Mouse (Mus musculus) CH12.LX (cell line): ENCODE measurements at regions not wholly inside any gene's neighbourhood (a gene's known extent, or its start where the extent isn't known, plus 50 kb on each side); places are given as distances from the start of the nearest gene placed in this dataset.

Experiments
- DNase-seq: peaks from one replicate; pipeline ENCODE4 v3.0.0-alpha.2; 2013; ENCODE audit errors: extremely low read depth
- H3K27ac ChIP-seq: 2 replicates; pipeline ENCODE4 v1.5.1; 2012; ENCODE audit warnings: low read depth, mild to moderate bottlenecking, control low read depth, moderate library complexity; ENCODE audit not compliant: insufficient read depth
- H3K27me3 ChIP-seq: replicated peaks from 2 replicates; pipeline ENCODE3; 2012; ENCODE audit warnings: inconsistent platforms
- H3K36me3 ChIP-seq, 2 experiments: replicated peaks in 1 of 2; 2 replicates each; pipeline versions ENCODE3 to v1.6.1; 2012; ENCODE audit warnings: inconsistent platforms in 1 of 2, low read length in 1 of 2, mild to moderate bottlenecking in 1 of 2, mixed read lengths in 1 of 2, moderate library complexity in 1 of 2; ENCODE audit not compliant: control insufficient read depth in 1 of 2, insufficient read depth in 1 of 2
- H3K4me1 ChIP-seq, 2 experiments: 2 replicates each; pipeline ENCODE4 v1.6.1; 2012; ENCODE audit warnings: inconsistent platforms in 1 of 2, moderate library complexity in 1 of 2; ENCODE audit not compliant: insufficient read depth in 2 of 2, control insufficient read depth in 1 of 2
- H3K4me2 ChIP-seq: 2 replicates; pipeline ENCODE4 v1.6.1; 2012; ENCODE audit warnings: low read depth, mild to moderate bottlenecking, control low read depth; ENCODE audit not compliant: poor library complexity, insufficient read depth, severe bottlenecking
- H3K4me3 ChIP-seq, 3 experiments: fragments of 150-350 bp in 1 of 3; sonication (generic) in 1 of 3; replicated peaks in 1 of 3; 2 replicates each; pipeline versions ENCODE3 to v1.5.1; 2011 to 2012; ENCODE audit warnings: low read depth in 2 of 3, low read length in 2 of 3, mild to moderate bottlenecking in 2 of 3, moderate library complexity in 2 of 3, control low read depth in 1 of 3, improper control_type of control experiment in 1 of 3, inconsistent platforms in 1 of 3, mixed read lengths in 1 of 3; ENCODE audit not compliant: poor library complexity in 1 of 3
- H3K79me2 ChIP-seq: replicated peaks from 2 replicates; pipeline ENCODE4 v1.6.1; 2012; ENCODE audit warnings: mild to moderate bottlenecking, moderate library complexity; ENCODE audit not compliant: control insufficient read depth, poor library complexity, insufficient read depth, severe bottlenecking; ENCODE audit errors: extremely low read depth
- H3K9ac ChIP-seq: 2 replicates; pipeline ENCODE4 v1.6.1; 2012; ENCODE audit warnings: low read depth, mild to moderate bottlenecking, control low read depth, moderate library complexity; ENCODE audit not compliant: insufficient read depth
- H3K9me3 ChIP-seq: replicated peaks from 2 replicates; pipeline ENCODE3; 2012; ENCODE audit warnings: low read length, inconsistent platforms, mixed read lengths
- BHLHE40 ChIP-seq: IDR thresholded peaks from 2 replicates; pipeline ENCODE4 v1.6.1; 2011; ENCODE audit warnings: mild to moderate bottlenecking, low read depth, low read length, improper control_type of control experiment
- CHD1 ChIP-seq: IDR thresholded peaks from 2 replicates; pipeline ENCODE4 v1.6.1; 2012; ENCODE audit warnings: low read depth, low read length, improper control_type of control experiment, inconsistent platforms
- CHD2 ChIP-seq: IDR thresholded peaks from 2 replicates; pipeline ENCODE4 v1.6.1; 2011; ENCODE audit warnings: low read length, improper control_type of control experiment
- CTCF ChIP-seq, 2 experiments: IDR thresholded peaks in 1 of 2; conservative IDR thresholded peaks in 1 of 2; 2 replicates each; pipeline ENCODE4 v1.5.1; 2011 to 2012; ENCODE audit warnings: low read depth in 2 of 2, low read length in 2 of 2, improper control_type of control experiment in 1 of 2, inconsistent platforms in 1 of 2, mild to moderate bottlenecking in 1 of 2, moderate library complexity in 1 of 2
- EP300 ChIP-seq: IDR thresholded peaks from 2 replicates; pipeline ENCODE4 v1.6.1; 2011; ENCODE audit warnings: low read length, improper control_type of control experiment
- ETS1 ChIP-seq: conservative IDR thresholded peaks from 2 replicates; pipeline ENCODE4 v1.6.1; 2012; ENCODE audit warnings: low read depth, mild to moderate bottlenecking, inconsistent platforms, low read length, improper control_type of control experiment, moderate library complexity
- GABPA ChIP-seq: IDR thresholded peaks from 2 replicates; pipeline ENCODE4 v1.6.1; 2012; ENCODE audit warnings: low read depth, low read length, improper control_type of control experiment, inconsistent platforms; ENCODE audit not compliant: insufficient replicate concordance
- HCFC1 ChIP-seq: IDR thresholded peaks from 2 replicates; pipeline ENCODE4 v1.6.1; 2012; ENCODE audit warnings: low read depth, mild to moderate bottlenecking, inconsistent platforms, low read length, improper control_type of control experiment
- IRF4 ChIP-seq: IDR thresholded peaks from 2 replicates; pipeline ENCODE4 v1.6.1; 2014; ENCODE audit warnings: low read depth, mild to moderate bottlenecking, inconsistent platforms, low read length, improper control_type of control experiment
- KAT2A ChIP-seq: IDR thresholded peaks from 2 replicates; pipeline ENCODE4 v1.6.1; 2012; ENCODE audit warnings: low read length, improper control_type of control experiment, inconsistent platforms; ENCODE audit not compliant: insufficient replicate concordance
- MAFK ChIP-seq: IDR thresholded peaks from 2 replicates; pipeline ENCODE4 v1.6.1; 2011; ENCODE audit warnings: low read length, improper control_type of control experiment; ENCODE audit not compliant: insufficient replicate concordance
- MAX ChIP-seq: IDR thresholded peaks from 2 replicates; pipeline ENCODE4 v1.6.1; 2011; ENCODE audit warnings: low read length, improper control_type of control experiment
- MAZ ChIP-seq: IDR thresholded peaks from 2 replicates; pipeline ENCODE4 v1.6.1; 2012; ENCODE audit warnings: low read depth, mild to moderate bottlenecking, inconsistent platforms, low read length, improper control_type of control experiment, moderate library complexity
- MEF2A ChIP-seq: IDR thresholded peaks from 2 replicates; pipeline ENCODE4 v1.6.1; 2014; ENCODE audit warnings: low read depth, mild to moderate bottlenecking, inconsistent platforms, low read length, improper control_type of control experiment, borderline replicate concordance
- MYC ChIP-seq: IDR thresholded peaks from 2 replicates; pipeline ENCODE4 v1.6.1; 2011; ENCODE audit warnings: low read depth, mild to moderate bottlenecking, improper control_type of control experiment, low read length
- NELFE ChIP-seq: IDR thresholded peaks from 2 replicates; pipeline ENCODE4 v1.6.1; 2011; ENCODE audit warnings: low read depth, low read length, improper control_type of control experiment
- POLR2A ChIP-seq: IDR thresholded peaks from 2 replicates; pipeline ENCODE4 v1.6.1; 2011; ENCODE audit warnings: low read depth, mild to moderate bottlenecking, improper control_type of control experiment, low read length
- RAD21 ChIP-seq: IDR thresholded peaks from 2 replicates; pipeline ENCODE4 v1.6.1; 2011; ENCODE audit warnings: low read depth, mild to moderate bottlenecking, low read length, improper control_type of control experiment, moderate library complexity
- RCOR1 ChIP-seq: conservative IDR thresholded peaks from 2 replicates; pipeline ENCODE4 v1.6.1; 2012; ENCODE audit warnings: low read depth, mild to moderate bottlenecking, inconsistent platforms, low read length, improper control_type of control experiment
- SIN3A ChIP-seq: IDR thresholded peaks from 2 replicates; pipeline ENCODE4 v1.6.1; 2012; ENCODE audit warnings: low read length, improper control_type of control experiment, inconsistent platforms
- TCF12 ChIP-seq: IDR thresholded peaks from 2 replicates; pipeline ENCODE4 v1.6.1; 2014; ENCODE audit warnings: low read depth, mild to moderate bottlenecking, inconsistent platforms, low read length, improper control_type of control experiment
- USF1 ChIP-seq: IDR thresholded peaks from 2 replicates; pipeline ENCODE4 v1.6.1; 2014; ENCODE audit warnings: low read depth, mild to moderate bottlenecking, inconsistent platforms, low read length, improper control_type of control experiment
- ZC3H11A ChIP-seq: IDR thresholded peaks from 2 replicates; pipeline ENCODE4 v1.6.1; 2012; ENCODE audit warnings: low read depth, mild to moderate bottlenecking, inconsistent platforms, low read length, improper control_type of control experiment
- dilution Hi-C: fragments of 300-500 bp; cut with MboI; formaldehyde crosslinking; loops from 2 replicates; pipeline ENCODE4 v1.14.3; 2020; ENCODE audit warnings: low sequenced_read_pairs; ENCODE audit not compliant: extremely low pct_unique_long_range_greater_than_20kb, extremely low pct_ligation_motif_present
- in situ Hi-C: fragments of 300-500 bp; cut with MboI; formaldehyde crosslinking; loops from 3 replicates; pipeline ENCODE4 v1.14.3; 2019; ENCODE audit warnings: low sequenced_read_pairs, low pct_ligation_motif_present, low pct_unique_long_range_greater_than_20kb, mixed read lengths

DNA sequence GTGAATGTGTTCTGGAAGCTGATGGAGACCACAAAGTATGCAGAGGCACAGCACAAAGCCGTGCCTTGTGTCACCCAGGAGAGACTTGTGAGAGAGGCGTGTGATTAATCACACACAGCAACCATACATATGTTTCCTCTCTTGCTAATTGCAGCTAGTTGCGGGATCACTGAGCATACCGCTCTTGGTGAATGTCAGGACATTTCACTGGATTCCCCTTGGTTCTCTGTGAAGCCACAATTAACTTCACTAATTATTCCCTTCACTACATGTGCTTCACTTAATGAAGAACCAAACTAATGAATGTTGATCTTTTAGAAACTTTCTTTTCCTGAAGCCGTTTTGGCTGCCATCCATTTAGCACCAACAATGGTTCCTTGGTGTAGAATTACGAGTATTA is 267.3 kb downstream of the Adra2a start:
- TF ChIP-seq MAFK (no peak), ZC3H11A (no peak), MYC (no peak), TCF12 (no peak), CHD2 (no peak), IRF4 (no peak), EP300 (no peak), MAX (no peak), POLR2A (no peak)
- in situ Hi-C loops (no loop called here), dilution Hi-C loops (no loop called here)
- Histone ChIP-seq H3K27me3 (no peaks in the 10 kb centered on the region), H3K79me2 (no peaks in the 10 kb centered on the region), H3K9me3 (no peaks in the 10 kb centered on the region), H3K36me3 (no peaks in the 10 kb centered on the region), H3K4me3 (no peak overlapping the region), H3K9ac (no peak overlapping the region), H3K27ac (no peak overlapping the region), H3K4me2 (no peak overlapping the region), H3K4me1 (peaks cover 0 to 9% of the 10 kb centered on the region in 2 experiments; a peak in 2 of 4 replicates)
- DNase-seq = no peak

DNA sequence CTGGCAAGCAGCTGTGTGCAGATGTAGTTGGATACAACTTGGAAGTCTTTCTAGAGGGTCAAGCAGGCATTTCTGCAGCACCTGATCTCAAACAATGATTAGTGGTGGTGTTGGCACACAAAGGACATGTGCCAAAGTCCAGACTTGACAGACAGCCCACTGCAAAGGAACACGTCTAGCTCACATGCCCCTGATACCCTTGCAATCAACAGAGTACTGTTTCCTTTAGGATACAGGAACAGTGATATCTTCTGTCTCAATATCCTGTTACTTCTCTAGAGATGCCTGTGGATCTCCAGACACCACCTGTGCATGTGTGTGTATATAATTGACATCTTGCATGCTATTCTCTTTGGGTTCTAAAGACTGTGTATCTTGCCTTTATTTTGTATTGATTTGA is 267.8 kb downstream of the Adra2a start:
- Histone ChIP-seq H3K4me1 (peaks cover 0 to 9% of the 10 kb centered on the region in 2 experiments; a peak in 2 of 4 replicates), H3K4me3 (no peak overlapping the region), H3K79me2 (no peaks in the 10 kb centered on the region), H3K27ac (no peak overlapping the region), H3K9me3 (no peaks in the 10 kb centered on the region), H3K27me3 (no peaks in the 10 kb centered on the region), H3K9ac (no peak overlapping the region), H3K4me2 (no peak overlapping the region), H3K36me3 (no peaks in the 10 kb centered on the region)
- TF ChIP-seq MEF2A (no peak), USF1 (no peak), MYC (no peak), TCF12 (no peak), CTCF (conservative IDR thresholded peaks at IDR 0.05 in 1 of 2, IDR thresholded peaks at IDR 0.05 in 1 of 2; ENCODE audit: low read depth in 2 of 2, low read length in 2 of 2) (no peak)
- in situ Hi-C loops (no loop called here), dilution Hi-C loops (no loop called here)
- DNase-seq = no peak

DNA sequence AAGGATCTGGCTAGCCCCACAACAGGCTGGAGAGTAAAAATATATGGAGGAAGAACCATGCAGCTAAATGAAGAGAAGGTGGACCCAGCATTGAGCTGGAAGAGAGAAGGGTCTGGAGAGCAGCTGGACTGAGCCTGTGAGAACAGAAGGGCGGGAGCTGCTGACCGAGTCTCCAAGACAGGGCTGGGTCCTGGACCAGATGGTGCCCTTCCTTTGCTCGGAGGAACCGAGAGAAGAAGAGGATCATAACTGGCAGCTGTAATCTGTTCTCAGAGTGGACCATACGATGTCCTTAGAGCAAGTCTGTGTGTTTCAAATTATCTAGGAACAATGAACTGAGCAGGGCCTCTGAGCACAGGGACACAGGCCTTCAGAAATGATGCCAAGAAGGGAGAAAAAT is 279.3 kb downstream of the Adra2a start:
- Histone ChIP-seq H3K27ac (no peak overlapping the region), H3K79me2 (no peaks in the 10 kb centered on the region), H3K36me3 (no peaks in the 10 kb centered on the region), H3K9ac (no peak overlapping the region), H3K4me3 (no peak overlapping the region), H3K4me2 (no peak overlapping the region), H3K27me3 (no peaks in the 10 kb centered on the region), H3K4me1 (peaks cover 0 to 5% of the 10 kb centered on the region in 2 experiments; a peak in 1 of 4 replicates), H3K9me3 (no peaks in the 10 kb centered on the region)
- dilution Hi-C loops (no loop called here), in situ Hi-C loops (no loop called here)
- TF ChIP-seq CHD1 (no peak), HCFC1 (no peak), SIN3A (no peak), BHLHE40 (no peak), NELFE (no peak), MEF2A (no peak), MAZ (no peak), RAD21 (no peak), RCOR1 (no peak), KAT2A (no peak), ETS1 (no peak), GABPA (no peak)
- DNase-seq = no peak
